Mouse (Mus musculus): ENCODE data around the gene Gmeb2. TPM values are rescaled to one million over a fixed set of nuclear protein-coding genes. Genes with fewer than 3 reads are reported as not detected.
A peak's percentile ranks its signal among the peaks of the same experiment; 100 is the strongest.

Gmeb2 gene
- total and polyA plus RNA-seq, 3 experiments, result 11.6 to 20.7 (median 17.3) TPM

- H3K9me3 ChIP-seq (replicated peaks; ENCODE audit: low read length), result no peaks in the 10 kb centered on the region
- no peak overlapping the region for H3K27ac ChIP-seq (ENCODE audit: insufficient read depth, low read depth)
- DNase-seq (ENCODE audit: extremely low read depth), result no peak
- H3K27me3 ChIP-seq (replicated peaks), result no peaks in the 10 kb centered on the region
- H3K9ac ChIP-seq (ENCODE audit: insufficient read depth, low read depth), result peak overlapping the region; percentile 60
- TF ChIP-seq ZKSCAN1 (IDR thresholded peaks at IDR 0.05; ENCODE audit: borderline replicate concordance, low read depth, low read length) (no peak), TBP (conservative IDR thresholded peaks at IDR 0.05; ENCODE audit: low read depth, low read length) (no peak), GABPA (IDR thresholded peaks at IDR 0.05; ENCODE audit: insufficient replicate concordance, low read depth, low read length) (no peak), USF1 (IDR thresholded peaks at IDR 0.05; ENCODE audit: low read depth, low read length) (no peak), KAT2A (IDR thresholded peaks at IDR 0.05; ENCODE audit: insufficient replicate concordance, low read length) (no peak), ELF1 (IDR thresholded peaks at IDR 0.05; ENCODE audit: low read depth, low read length) (no peak)
- H3K79me2 ChIP-seq (replicated peaks; ENCODE audit: control insufficient read depth, extremely low read depth, insufficient read depth, poor library complexity, severe bottlenecking), result no peaks in the 10 kb centered on the region
- H3K36me3 ChIP-seq (replicated peaks in 1 of 2; ENCODE audit: control insufficient read depth in 1 of 2, insufficient read depth in 1 of 2, low read length in 1 of 2), result peaks cover 1 to 19% of the 10 kb centered on the region in 2 experiments
- H3K4me3 ChIP-seq (replicated peaks in 1 of 3; ENCODE audit: low read depth in 2 of 3, low read length in 2 of 3, poor library complexity in 1 of 3), result no peak overlapping the region
- H3K4me2 ChIP-seq (ENCODE audit: insufficient read depth, low read depth, poor library complexity, severe bottlenecking), result peak overlapping the region; percentile 24
- in situ Hi-C loops (cut with MboI; ENCODE audit: low pct_ligation_motif_present, low pct_unique_long_range_greater_than_20kb, low sequenced_read_pairs) (no loop called here), dilution Hi-C loops (cut with MboI; ENCODE audit: extremely low pct_ligation_motif_present, extremely low pct_unique_long_range_greater_than_20kb, low sequenced_read_pairs) (no loop called here)
- H3K4me1 ChIP-seq (ENCODE audit: control insufficient read depth in 1 of 2, insufficient read depth in 2 of 2), result peaks cover 8 to 16% of the 10 kb centered on the region in 2 experiments
Measured at GRCm38 (mm10) chr2:181220361-181220760, 67.5 kb downstream of the Gmeb2 start.

DNA sequence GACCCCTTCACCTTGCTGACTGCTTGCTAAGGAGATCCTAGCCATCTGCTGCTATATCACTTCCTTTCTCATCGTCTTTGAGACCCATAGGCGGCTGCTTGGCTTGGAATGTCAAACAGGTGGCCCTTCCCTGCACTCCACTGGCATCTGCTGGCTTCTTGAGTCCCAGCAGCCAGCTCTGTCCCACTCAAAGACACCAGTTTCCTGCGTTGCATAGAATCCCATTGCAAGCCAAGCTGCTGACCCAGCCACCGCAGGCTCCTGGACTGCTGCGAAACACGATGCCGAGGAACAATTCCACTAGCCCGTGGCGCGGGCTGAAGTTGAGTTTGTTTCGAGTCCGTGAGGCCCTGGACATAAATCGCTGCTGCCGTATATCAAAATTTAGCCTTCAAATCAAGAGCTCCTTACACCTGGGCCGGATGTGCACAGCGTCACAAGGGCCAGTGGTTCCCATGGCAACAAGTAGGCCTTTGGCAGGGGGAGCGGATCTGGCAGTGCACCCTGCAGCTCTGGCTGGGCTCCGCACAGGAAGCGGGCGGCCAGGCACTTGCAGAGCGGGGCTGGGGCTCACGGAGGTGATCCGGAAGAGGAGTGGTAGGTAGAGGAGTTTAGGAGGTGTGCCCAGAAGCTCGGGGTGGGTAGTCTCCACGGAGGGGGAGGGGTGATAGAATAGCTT, 68.2 kb downstream of the Gmeb2 start, which contains the start of gene Fndc11:
Gene Fndc11, plus strand, starts transcription at position 476 of the 679 bp plus-strand sequence.
- Histone ChIP-seq H3K79me2 (replicated peaks; ENCODE audit: control insufficient read depth, extremely low read depth, insufficient read depth, poor library complexity, severe bottlenecking) (no peaks in the 10 kb centered on the region), H3K9me3 (replicated peaks; ENCODE audit: low read length) (no peaks in the 10 kb centered on the region), H3K4me2 (ENCODE audit: insufficient read depth, low read depth, poor library complexity, severe bottlenecking) (peak within 1 kb of the TSS; percentile 24), H3K4me1 (ENCODE audit: control insufficient read depth in 1 of 2, insufficient read depth in 2 of 2) (peaks cover 8 to 16% of the 10 kb centered on the region in 2 experiments), H3K27me3 (replicated peaks) (no peaks in the 10 kb centered on the region), H3K9ac (ENCODE audit: insufficient read depth, low read depth) (peak within 1 kb of the TSS; percentile 60), H3K36me3 (replicated peaks in 1 of 2; ENCODE audit: control insufficient read depth in 1 of 2, insufficient read depth in 1 of 2, low read length in 1 of 2) (peaks cover 0 to 16% of the 10 kb centered on the region in 2 experiments), H3K27ac (ENCODE audit: insufficient read depth, low read depth) (no peak within 1 kb of the TSS), H3K4me3 (replicated peaks in 1 of 3; ENCODE audit: low read depth in 2 of 3, low read length in 2 of 3, poor library complexity in 1 of 3) (no peak within 1 kb of the TSS)
- dilution Hi-C loops (cut with MboI; ENCODE audit: extremely low pct_ligation_motif_present, extremely low pct_unique_long_range_greater_than_20kb, low sequenced_read_pairs), result no loop called here
- no peak for DNase-seq (ENCODE audit: extremely low read depth)
- in situ Hi-C loops (cut with MboI; ENCODE audit: low pct_ligation_motif_present, low pct_unique_long_range_greater_than_20kb, low sequenced_read_pairs), result no loop called here
- TF ChIP-seq RAD21 (IDR thresholded peaks at IDR 0.05; ENCODE audit: low read depth, low read length), result peak; percentile 37
- peak; percentile 44; the same call in 1 of the 2 replicates for TF ChIP-seq CHD2 (IDR thresholded peaks at IDR 0.05; ENCODE audit: low read length)
- TF ChIP-seq JUND (conservative IDR thresholded peaks at IDR 0.05; ENCODE audit: low read depth, low read length), result no peak
- TF ChIP-seq ELF1 (IDR thresholded peaks at IDR 0.05; ENCODE audit: low read depth, low read length), result peak; percentile 66
- TF ChIP-seq KAT2A (IDR thresholded peaks at IDR 0.05; ENCODE audit: insufficient replicate concordance, low read length), result no peak
- TF ChIP-seq TCF12 (IDR thresholded peaks at IDR 0.05; ENCODE audit: low read depth, low read length), result peak; percentile 43; the same call in 1 of the 2 replicates
- no peak for TF ChIP-seq E2F4 (IDR thresholded peaks at IDR 0.05; ENCODE audit: insufficient replicate concordance, low read depth, low read length)
- peak; percentile 73 for TF ChIP-seq MXI1 (IDR thresholded peaks at IDR 0.05; ENCODE audit: low read depth, low read length)
- TF ChIP-seq SIN3A (IDR thresholded peaks at IDR 0.05; ENCODE audit: low read length), result no peak
- TF ChIP-seq CTCF (conservative IDR thresholded peaks at IDR 0.05 in 1 of 2, IDR thresholded peaks at IDR 0.05 in 1 of 2; ENCODE audit: low read depth in 2 of 2, low read length in 2 of 2), result peak in 1 of 2 experiments; percentile 42; a peak in 2 of 4 replicates
- no peak for TF ChIP-seq HCFC1 (IDR thresholded peaks at IDR 0.05; ENCODE audit: low read depth, low read length)
- no peak; the same call in 1 of the 2 replicates for TF ChIP-seq ZMIZ1 (IDR thresholded peaks at IDR 0.05; ENCODE audit: low read depth, low read length)
- 0 out of 2 replicates have a peak, but pooled peaks have one; percentile 11 for TF ChIP-seq SMC3 (IDR thresholded peaks at IDR 0.05; ENCODE audit: low read depth, low read length)
- no peak for TF ChIP-seq EP300 (IDR thresholded peaks at IDR 0.05; ENCODE audit: low read length)
- TF ChIP-seq GABPA (IDR thresholded peaks at IDR 0.05; ENCODE audit: insufficient replicate concordance, low read depth, low read length), result no peak
